Mouse (Mus musculus) CH12.LX (cell line): ENCODE data around the gene B3gntl1.

Experiments used
- CTCF ChIP-seq, 2 experiments: IDR thresholded peaks in 1 of 2; conservative IDR thresholded peaks in 1 of 2; 2 replicates each; pipeline ENCODE4 v1.5.1; 2011 to 2012; ENCODE audit warnings: low read depth in 2 of 2, low read length in 2 of 2, improper control_type of control experiment in 1 of 2, inconsistent platforms in 1 of 2, mild to moderate bottlenecking in 1 of 2, moderate library complexity in 1 of 2
- EP300 ChIP-seq: IDR thresholded peaks from 2 replicates; pipeline ENCODE4 v1.6.1; 2011; ENCODE audit warnings: low read length, improper control_type of control experiment
- GABPA ChIP-seq: IDR thresholded peaks from 2 replicates; pipeline ENCODE4 v1.6.1; 2012; ENCODE audit warnings: low read depth, low read length, improper control_type of control experiment, inconsistent platforms; ENCODE audit not compliant: insufficient replicate concordance
- IRF4 ChIP-seq: IDR thresholded peaks from 2 replicates; pipeline ENCODE4 v1.6.1; 2014; ENCODE audit warnings: low read depth, mild to moderate bottlenecking, inconsistent platforms, low read length, improper control_type of control experiment
- MXI1 ChIP-seq: IDR thresholded peaks from 2 replicates; pipeline ENCODE4 v1.6.1; 2011; ENCODE audit warnings: mild to moderate bottlenecking, low read depth, low read length, improper control_type of control experiment
- NELFE ChIP-seq: IDR thresholded peaks from 2 replicates; pipeline ENCODE4 v1.6.1; 2011; ENCODE audit warnings: low read depth, low read length, improper control_type of control experiment
- POLR2A ChIP-seq: IDR thresholded peaks from 2 replicates; pipeline ENCODE4 v1.6.1; 2011; ENCODE audit warnings: low read depth, mild to moderate bottlenecking, improper control_type of control experiment, low read length
- POLR2AphosphoS2 ChIP-seq: IDR thresholded peaks from 2 replicates; pipeline ENCODE4 v1.6.1; 2011; ENCODE audit warnings: low read depth, low read length, improper control_type of control experiment
- SIN3A ChIP-seq: IDR thresholded peaks from 2 replicates; pipeline ENCODE4 v1.6.1; 2012; ENCODE audit warnings: low read length, improper control_type of control experiment, inconsistent platforms
- USF2 ChIP-seq: conservative IDR thresholded peaks from 2 replicates; pipeline ENCODE4 v1.6.1; 2011; ENCODE audit warnings: low read depth, low read length, improper control_type of control experiment
- ZNF384 ChIP-seq: IDR thresholded peaks from 2 replicates; pipeline ENCODE4 v1.6.1; 2012; ENCODE audit warnings: low read depth, low read length, improper control_type of control experiment, inconsistent platforms

GRCm38 (mm10) chr11:121625007-121625406 is 47.9 kb downstream of the B3gntl1 start:
- TF ChIP-seq POLR2A (no peak), EP300 (no peak), CTCF (conservative IDR thresholded peaks at IDR 0.05 in 1 of 2, IDR thresholded peaks at IDR 0.05 in 1 of 2; ENCODE audit: low read depth in 2 of 2, low read length in 2 of 2) (no peak), GABPA (no peak), USF2 (no peak), SIN3A (no peak), MXI1 (no peak), NELFE (no peak), POLR2AphosphoS2 (no peak), IRF4 (no peak), ZNF384 (no peak)
